Mouse (Mus musculus) heart, postnatal 0 days (tissue): ENCODE measurements at regions not wholly inside any gene's neighbourhood (a gene's known extent, or its start where the extent isn't known, plus 50 kb on each side); places are given as distances from the start of the nearest gene placed in this dataset.

Source experiments
- ATAC-seq: fragments of 200-750 bp; cut with Nextera tagmentation; 2 replicates; pipeline ENCODE4 v1.8.0; 2017; ENCODE audit warnings: low read depth, moderate number of reproducible peaks, moderate library complexity; ENCODE audit not compliant: insufficient read depth
- DNase-seq: peaks from one replicate; pipeline ENCODE4 v3.0.0-alpha.2; 2016; ENCODE audit warnings: low spot score
- H3K27ac ChIP-seq: fragments of 300-500 bp; sonication (generic); 2 replicates; pipeline ENCODE4 v1.5.1; 2014; ENCODE audit warnings: low read depth, mild to moderate bottlenecking
- H3K27me3 ChIP-seq: fragments of 300-500 bp; sonication (generic); 2 replicates; pipeline ENCODE4 v1.6.1; 2014; ENCODE audit warnings: low read length, mixed read lengths; ENCODE audit not compliant: control insufficient read depth, insufficient read depth
- H3K36me3 ChIP-seq: fragments of 300-500 bp; sonication (generic); replicated peaks from 2 replicates; pipeline ENCODE4 v1.6.1; 2014; ENCODE audit warnings: low read length, mixed read lengths; ENCODE audit not compliant: control insufficient read depth, insufficient read depth
- H3K4me1 ChIP-seq: fragments of 300-500 bp; sonication (generic); 2 replicates; pipeline ENCODE4 v1.6.1; 2014; ENCODE audit warnings: antibody characterized with exemption; ENCODE audit not compliant: control insufficient read depth, insufficient read depth
- H3K4me2 ChIP-seq: fragments of 300-500 bp; sonication (generic); 2 replicates; pipeline ENCODE4 v1.6.1; 2014; ENCODE audit warnings: low read depth, mild to moderate bottlenecking, low read length, moderate library complexity
- H3K4me3 ChIP-seq: fragments of 300-500 bp; sonication (generic); 2 replicates; pipeline ENCODE4 v1.5.1; 2014; ENCODE audit warnings: low read depth, low read length
- H3K9ac ChIP-seq: fragments of 300-500 bp; sonication (generic); replicated peaks from 2 replicates; pipeline ENCODE4 v1.6.1; 2014; ENCODE audit warnings: low read depth, low read length, mixed read lengths
- H3K9me3 ChIP-seq: fragments of 300-500 bp; sonication (generic); replicated peaks from 2 replicates; pipeline ENCODE4 v1.6.1; 2016; ENCODE audit warnings: low read length; ENCODE audit not compliant: control insufficient read depth
- CTCF ChIP-seq: IDR thresholded peaks from 2 replicates; pipeline ENCODE4 v1.5.1; 2016; ENCODE audit warnings: antibody characterized with exemption, control low read depth, low read depth
- EP300 ChIP-seq: IDR thresholded peaks from 2 replicates; pipeline ENCODE4 v1.6.1; 2016; ENCODE audit warnings: antibody characterized with exemption, low read depth
- WGBS: fragments of 180-500 bp; shearing (Covaris S2); extraction: QIAGEN DNeasy Blood & Tissue Kit; methylation state at CpG from one replicate; pipeline ENCODE4 v1.1.7; 2014; 5-methylcytosine and 5-hydroxymethylcytosine counted together

- Histone ChIP-seq H3K36me3 (no peaks in the 10 kb centered on the region), H3K27me3 (no peaks in the 10 kb centered on the region), H3K4me2 (no peak overlapping the region), H3K4me1 (no peaks in the 10 kb centered on the region), H3K4me3 (no peak overlapping the region), H3K27ac (no peak overlapping the region), H3K9me3 (no peaks in the 10 kb centered on the region), H3K9ac (no peak overlapping the region)
- ATAC-seq = no peak
- 81% methylated on average over 6 of the region's 6 CpGs for WGBS
- DNase-seq = no peak
- TF ChIP-seq EP300 = no peak
- no peak for TF ChIP-seq CTCF
These were observed 279.4 kb downstream of the Mctp2 start for GRCm38 (mm10) chr7:72027006-72027405.

DNA sequence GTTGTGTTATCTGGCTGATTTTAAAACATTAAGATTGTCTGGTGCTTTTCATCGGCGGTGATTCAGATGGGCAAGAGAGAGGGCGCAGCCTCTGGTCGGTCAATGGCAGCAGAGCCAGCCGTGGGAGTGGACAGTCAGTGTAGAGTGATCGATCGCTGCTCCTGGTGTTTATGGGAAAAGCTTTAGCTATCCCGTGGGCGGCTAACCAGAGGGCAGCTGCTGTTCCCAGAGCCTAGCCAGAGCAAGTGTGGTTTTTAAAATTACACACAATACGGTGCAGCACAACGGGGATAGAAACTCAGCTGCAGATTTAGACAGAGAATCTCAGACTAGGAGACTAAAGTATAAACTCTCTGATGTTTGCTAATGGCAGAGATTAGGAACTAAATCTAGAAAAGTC is 297.3 kb downstream of the Mctp2 start:
- H3K4me3 ChIP-seq = no peak overlapping the region
- H3K4me1 ChIP-seq = no peaks in the 10 kb centered on the region
- TF ChIP-seq CTCF = no peak
- no peak for TF ChIP-seq EP300
- no peaks in the 10 kb centered on the region for H3K36me3 ChIP-seq
- ATAC-seq (no peak), DNase-seq (no peak)
- WGBS = 82% methylated on average over 11 of the region's 11 CpGs
- H3K9me3 ChIP-seq = no peaks in the 10 kb centered on the region
- no peak overlapping the region for H3K4me2 ChIP-seq
- H3K27ac ChIP-seq = no peak overlapping the region
- no peak overlapping the region for H3K9ac ChIP-seq
- no peaks in the 10 kb centered on the region for H3K27me3 ChIP-seq

GRCm38 (mm10) chr7:72004311-72004710 is 302.1 kb downstream of the Mctp2 start:
- 64% methylated on average over 3 of the region's 3 CpGs for WGBS
- ATAC-seq = no peak
- Histone ChIP-seq H3K4me2 (no peak overlapping the region), H3K36me3 (no peaks in the 10 kb centered on the region), H3K4me1 (no peaks in the 10 kb centered on the region), H3K27me3 (no peaks in the 10 kb centered on the region), H3K9ac (no peak overlapping the region), H3K4me3 (no peak overlapping the region), H3K27ac (no peak overlapping the region), H3K9me3 (no peaks in the 10 kb centered on the region)
- TF ChIP-seq EP300 (no peak), CTCF (no peak)
- no peak for DNase-seq

DNA sequence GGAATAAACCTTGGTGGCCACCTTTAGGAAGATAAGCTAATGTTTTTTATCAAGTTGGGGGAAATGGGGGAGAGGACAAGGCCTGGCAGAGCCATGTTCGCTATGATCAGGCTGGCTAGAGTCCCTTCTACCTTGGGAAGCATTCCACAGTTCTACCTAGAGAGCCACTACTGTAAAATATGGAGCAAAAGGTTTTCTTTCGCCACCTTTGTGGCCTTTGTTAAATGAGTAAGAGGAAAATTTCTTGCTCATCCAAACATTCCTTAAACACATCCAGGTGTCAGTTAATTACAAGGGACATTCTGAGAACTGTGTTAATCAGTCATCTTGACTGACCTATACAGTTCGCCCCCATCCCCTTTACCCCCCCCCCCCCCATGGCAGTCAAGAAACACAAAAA is 313.9 kb downstream of the Mctp2 start:
- TF ChIP-seq EP300 = no peak
- 56% methylated on average over 2 of the region's 3 CpGs for WGBS

GRCm38 (mm10) chr7:71991835-71992234 is 314.6 kb downstream of the Mctp2 start:
- no peak overlapping the region for H3K27ac ChIP-seq
- DNase-seq (no peak), ATAC-seq (no peak)
- no peak overlapping the region for H3K9ac ChIP-seq
- TF ChIP-seq CTCF (no peak), EP300 (no peak)
- 63% methylated on average over 3 of the region's 3 CpGs for whole genome bisulfite sequencing
- no peaks in the 10 kb centered on the region for H3K9me3 ChIP-seq
- no peaks in the 10 kb centered on the region for H3K27me3 ChIP-seq
- no peak overlapping the region for H3K4me3 ChIP-seq
- H3K4me2 ChIP-seq = no peak overlapping the region
- H3K4me1 ChIP-seq = no peaks in the 10 kb centered on the region
- no peaks in the 10 kb centered on the region for H3K36me3 ChIP-seq

More for the DNA sequence above, 313.9 kb downstream of the Mctp2 start:
- Histone ChIP-seq H3K36me3 (no peaks in the 10 kb centered on the region), H3K9me3 (no peaks in the 10 kb centered on the region), H3K27me3 (no peaks in the 10 kb centered on the region), H3K9ac (no peak overlapping the region), H3K27ac (no peak overlapping the region), H3K4me1 (no peaks in the 10 kb centered on the region), H3K4me2 (no peak overlapping the region), H3K4me3 (no peak overlapping the region)
- ATAC-seq = no peak
- DNase-seq = no peak

DNA sequence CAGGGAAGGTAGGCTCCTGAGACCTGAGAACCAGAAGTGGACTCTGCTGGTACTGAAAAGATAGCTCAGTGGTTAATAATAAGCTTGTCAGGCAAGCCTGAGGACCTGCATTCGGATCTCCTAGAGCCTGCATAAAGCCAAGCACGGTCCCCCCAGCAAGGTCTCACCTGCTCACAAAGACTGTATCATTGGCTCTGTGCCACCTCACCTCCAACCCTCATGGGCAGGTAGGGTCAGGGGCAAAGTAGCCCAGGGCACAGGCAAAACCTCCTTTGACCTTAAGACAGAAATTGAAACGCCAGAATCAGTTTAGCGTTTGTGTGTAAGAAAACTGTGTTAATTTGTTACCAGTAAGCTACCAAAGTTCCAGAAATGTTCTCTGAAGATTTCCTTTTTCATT is 315.2 kb downstream of the Mctp2 start:
- H3K9me3 ChIP-seq = no peaks in the 10 kb centered on the region
- no peaks in the 10 kb centered on the region for H3K36me3 ChIP-seq
- no peaks in the 10 kb centered on the region for H3K27me3 ChIP-seq
- H3K27ac ChIP-seq = no peak overlapping the region
- 87% methylated on average over 4 of the region's 4 CpGs for WGBS
- H3K4me3 ChIP-seq = no peak overlapping the region
- TF ChIP-seq CTCF = no peak
- TF ChIP-seq EP300 = no peak
- ATAC-seq = no peak
- no peak overlapping the region for H3K9ac ChIP-seq
- H3K4me1 ChIP-seq = no peaks in the 10 kb centered on the region
- no peak overlapping the region for H3K4me2 ChIP-seq
- DNase-seq = no peak
